ENCODE assay signal across 11 mouse cellular contexts in the genomic region with DNA sequence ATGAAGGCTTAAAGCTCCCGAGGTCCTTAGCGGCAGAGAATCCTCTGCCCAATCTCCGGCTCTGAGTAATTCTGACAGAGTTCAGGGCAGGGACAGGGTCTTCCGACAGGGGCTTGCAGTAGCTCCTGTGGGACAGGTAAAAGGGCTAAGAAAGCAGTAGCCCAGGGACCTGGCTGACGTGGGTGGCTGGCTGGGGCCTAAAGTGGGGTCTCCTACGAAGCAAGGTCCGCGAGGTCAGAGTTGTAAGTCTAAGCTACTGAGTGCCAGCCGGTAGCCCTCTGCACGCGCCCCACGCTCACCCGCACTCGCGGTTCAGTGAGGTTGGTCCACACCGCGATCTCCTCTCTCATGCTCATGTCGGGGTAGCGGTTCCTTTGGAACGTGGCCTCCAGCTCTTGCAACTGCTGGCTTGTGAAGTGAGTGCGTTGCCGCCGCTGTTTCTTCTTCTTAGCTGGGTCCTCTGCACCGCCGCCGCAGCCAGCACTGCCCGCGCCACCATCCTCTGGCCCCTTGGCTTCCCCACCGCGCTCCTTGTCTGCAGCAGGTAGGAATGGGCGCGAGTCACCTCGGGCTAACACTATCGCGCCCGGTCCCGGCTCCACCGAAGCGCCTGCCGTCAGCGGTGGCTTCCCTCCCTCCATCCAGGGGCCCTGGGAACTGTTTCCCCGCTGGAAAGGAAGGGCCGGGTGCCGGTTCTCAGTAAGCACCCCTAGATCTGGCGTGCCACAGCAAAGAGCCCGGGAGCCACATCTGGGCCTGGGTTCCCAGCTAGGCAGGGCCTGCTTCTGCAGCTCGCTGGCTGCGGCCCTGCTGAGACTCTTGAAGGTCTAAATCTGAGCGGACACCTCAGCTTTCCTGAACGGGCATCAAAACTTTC. TPM values are rescaled to one million over a fixed set of nuclear protein-coding genes. Genes with fewer than 3 reads are reported as not detected.
DNase-seq lines count a peak whose midpoint lies in the region; ATAC-seq lines count a peak whose summit lies in the region.
"Had no signal": no experiment of that assay in that cellular context is flagged by ENCODE, and none has a peak within 500 bp of the region (broad histone marks: within the 10 kb centered on the region; RNA-seq: fewer than 3 reads in every experiment).

No protein-coding gene starts in this region.

- H3K27me3 ChIP-seq in forebrain, embryonic 12.5 days, result peaks cover 92% of the 10 kb centered on the region
- H3K27me3 ChIP-seq in forebrain, embryonic 15.5 days, result peaks cover 88% of the 10 kb centered on the region

- peaks cover 42% of the 10 kb centered on the region for H3K4me1 ChIP-seq in forebrain, embryonic 12.5 days
- peaks cover 24% of the 10 kb centered on the region for H3K4me1 ChIP-seq in forebrain, embryonic 15.5 days

- 0 out of 2 replicates have a peak overlapping the region, but pooled peaks have one; percentile 1 for H3K4me2 ChIP-seq in forebrain, embryonic 12.5 days
- no peak overlapping the region for H3K4me2 ChIP-seq in forebrain, embryonic 15.5 days (replicated peaks)
- H3K4me2 ChIP-seq: lung, embryonic 15.5 days had no signal

- under 1% methylated on average over 50 of the region's 50 CpGs for WGBS in forebrain, embryonic 12.5 days
- under 1% methylated on average over 50 of the region's 50 CpGs for WGBS in forebrain, embryonic 15.5 days

- H3K9ac ChIP-seq in forebrain, embryonic 12.5 days, result no peak overlapping the region
- no peak overlapping the region for H3K9ac ChIP-seq in forebrain, embryonic 15.5 days (replicated peaks)
- H3K9ac ChIP-seq: lung, embryonic 15.5 days had no signal

- no peaks in the 10 kb centered on the region for H3K9me3 ChIP-seq in forebrain, embryonic 12.5 days
- no peaks in the 10 kb centered on the region for H3K9me3 ChIP-seq in forebrain, embryonic 15.5 days
- H3K9me3 ChIP-seq: lung, embryonic 15.5 days had no signal

- H3K27ac ChIP-seq in forebrain, embryonic 12.5 days, result no peak overlapping the region
- no peak overlapping the region for H3K27ac ChIP-seq in forebrain, embryonic 15.5 days (replicated peaks)
- H3K27ac ChIP-seq: lung, embryonic 15.5 days had no signal

- no peak overlapping the region; the same call in 1 of the 2 replicates for H3K4me3 ChIP-seq in forebrain, embryonic 12.5 days (replicated peaks)
- no peak overlapping the region for H3K4me3 ChIP-seq in forebrain, embryonic 15.5 days
- H3K4me3 ChIP-seq: lung, embryonic 15.5 days had no signal

- ATAC-seq in forebrain, embryonic 12.5 days (ENCODE audit: low FRiP score), result no peak
- ATAC-seq in forebrain, embryonic 15.5 days (replicated peaks), result no peak

- peak; percentile 17 for DNase-seq in thymus, postnatal 4 days
- no peak for DNase-seq in thymus, adult 18-20 months
- peak; percentile 38 to 58 for DNase-seq in kidney, postnatal 4 days
- DNase-seq in left cerebral cortex, adult 8-10 months (ENCODE audit: low spot score in 2 of 2), result no peak
- DNase-seq in lung, postnatal 25 days (ENCODE audit: low spot score), result no peak
- no peak for DNase-seq in layer of hippocampus, adult 11-12 months (ENCODE audit: low spot score)

- no peaks in the 10 kb centered on the region for H3K36me3 ChIP-seq in forebrain, embryonic 12.5 days (replicated peaks)
- no peaks in the 10 kb centered on the region for H3K36me3 ChIP-seq in forebrain, embryonic 15.5 days
- H3K36me3 ChIP-seq: lung, embryonic 15.5 days had no signal

RNA-seq across cellular contexts. Expression of a gene that starts 7.6 kb away (rescaled TPM):
- 1.7 and 2.8 TPM in 2 replicates for polyA plus RNA-seq in forebrain, embryonic 12.5 days (2016; fragmentation: Nextera tagmentation; extraction: Ambion mirVana)
- polyA plus RNA-seq in forebrain, embryonic 15.5 days (2015; fragmentation: Nextera tagmentation; extraction: Ambion mirVana), result not detected in 2 replicates
- not detected for total RNA-seq in left cerebral cortex, adult 8-10 months (2022)
- polyA plus RNA-seq: C2C12; spleen, adult 2 months had no signal

RNA-seq across cellular contexts. Expression of a gene that starts 44.0 kb away (rescaled TPM):
- polyA plus RNA-seq in forebrain, embryonic 12.5 days (2016; fragmentation: Nextera tagmentation; extraction: Ambion mirVana), result not detected in 2 replicates
- polyA plus RNA-seq in forebrain, embryonic 15.5 days (2015; fragmentation: Nextera tagmentation; extraction: Ambion mirVana), result not detected in 2 replicates
- total RNA-seq in left cerebral cortex, adult 8-10 months (2022), result under 1 TPM in 3 of 4 experiments, not detected in 1; 0.48 to 0.63 (median 0.59) TPM
- polyA plus RNA-seq: lung, embryonic 15.5 days had no signal

Comparison
In these comparisons a context has a peak if more than half of its experiments do, and no peak if none do; other contexts are left out.
1. DNase-seq: peak in thymus, postnatal 4 days (single experiment) and kidney, postnatal 4 days (2 of 2); none in thymus, adult 18-20 months (0 of 2), left cerebral cortex, adult 8-10 months (0 of 2), lung, postnatal 25 days (single experiment) and layer of hippocampus, adult 11-12 months (single experiment).